Mouse (Mus musculus): ENCODE measurements around the gene Irak3. TPM values are rescaled to one million over a fixed set of nuclear protein-coding genes. Genes with fewer than 3 reads are reported as not detected.

Irak3 gene
- polyA plus RNA-seq, 1 experiment from 2014 or later: 0.24 TPM

DNA sequence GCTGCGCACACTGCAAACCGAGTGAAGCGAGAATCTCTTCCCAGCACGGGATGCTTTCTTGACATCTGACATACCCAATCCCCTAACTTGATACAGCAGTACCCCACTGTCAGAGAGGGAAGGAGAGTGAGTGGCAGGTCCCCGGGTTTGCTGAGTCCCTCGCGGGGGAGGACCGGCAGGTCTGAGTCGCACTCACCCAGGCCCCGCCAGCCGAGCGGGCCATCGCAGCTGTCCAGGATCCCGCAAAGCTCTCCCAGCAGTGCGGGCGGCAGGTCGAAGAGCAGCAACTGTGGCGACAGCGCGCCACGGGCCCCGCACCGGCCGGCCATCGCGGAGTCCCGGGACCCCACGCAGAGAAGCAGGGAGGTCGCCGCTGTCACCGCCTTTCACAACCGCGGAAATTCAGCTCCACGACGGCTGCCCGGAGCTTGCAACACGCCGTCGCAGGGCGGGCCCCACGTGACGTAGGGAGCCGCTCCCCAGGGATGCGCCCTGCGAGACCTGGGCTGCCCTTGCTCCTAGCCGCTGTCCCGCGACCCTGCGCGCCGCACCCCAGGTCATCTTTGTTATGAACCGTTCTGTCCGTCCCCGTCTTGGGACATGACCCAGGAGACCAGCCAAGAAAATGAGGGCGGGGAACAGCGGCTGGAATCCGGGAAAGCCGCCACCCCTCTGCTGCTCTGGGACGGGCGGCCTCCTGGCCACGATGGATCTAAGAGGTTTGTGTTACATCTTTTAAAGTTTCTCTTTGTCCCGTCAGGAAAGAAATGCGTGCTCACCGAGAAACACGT, 604 bp downstream of the Irak3 start, which contains the start of gene Tmbim4:
Gene Tmbim4 (plus strand): TSS at position 460 of the 791 bp plus-strand sequence.
- H3K27ac ChIP-seq: no peak within 1 kb of the TSS
- H3K4me1 ChIP-seq (replicated peaks): peaks cover 11% of the 10 kb centered on the region
- no peaks in the 10 kb centered on the region for H3K9me3 ChIP-seq
- ATAC-seq: peak; percentile 77
- no peaks in the 10 kb centered on the region for H3K36me3 ChIP-seq
- H3K27me3 ChIP-seq: peaks cover 26% of the 10 kb centered on the region
- H3K9ac ChIP-seq (replicated peaks): peak within 1 kb of the TSS; percentile 54
- 1% methylated on average over 65 of the region's 65 CpGs for WGBS
- H3K4me3 ChIP-seq (replicated peaks): peak within 1 kb of the TSS; percentile 47
- H3K4me2 ChIP-seq (replicated peaks): peak within 1 kb of the TSS; percentile 73

DNA sequence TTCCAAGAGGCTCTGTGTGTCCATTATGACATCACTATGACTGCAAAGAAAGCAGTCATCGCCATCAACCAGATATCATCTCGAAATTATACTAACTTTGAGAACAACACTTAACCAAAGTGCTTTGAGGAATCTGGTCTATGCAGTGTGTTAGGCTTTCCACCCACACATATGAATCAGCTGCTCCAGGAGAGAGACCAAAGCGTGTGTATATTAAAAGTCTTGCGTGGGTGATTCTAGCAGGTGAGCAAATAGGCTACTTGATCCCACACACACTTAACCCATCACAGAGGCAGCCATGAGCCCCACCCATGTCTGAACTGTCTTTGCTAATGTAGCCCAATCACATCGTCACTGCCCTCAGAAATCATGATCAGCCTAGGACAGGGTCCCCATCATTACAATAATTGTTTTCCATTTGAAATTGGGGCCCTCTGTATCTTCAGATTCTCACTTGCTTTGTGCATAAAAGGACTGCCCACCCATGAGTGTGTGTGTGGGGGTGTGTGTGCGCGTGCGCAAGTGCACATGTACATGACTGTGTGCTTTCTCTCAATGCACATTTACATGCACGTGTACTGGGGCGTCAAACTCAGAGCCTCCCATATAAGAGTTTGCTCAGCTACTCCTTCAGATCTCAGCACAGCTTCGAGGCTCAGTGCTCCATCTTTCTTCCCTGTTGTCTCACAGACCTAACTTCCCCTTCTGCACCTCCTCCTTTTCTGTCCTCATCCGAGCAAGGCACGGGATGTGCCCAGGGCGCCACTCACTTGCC, 4.7 kb downstream of the Irak3 start:
- WGBS: 83% methylated on average over 14 of the region's 14 CpGs
- no peaks in the 10 kb centered on the region for H3K36me3 ChIP-seq

GRCm38 (mm10) chr10:120193255-120193654, 8.7 kb downstream of the Irak3 start:
- Histone ChIP-seq H3K4me3 (replicated peaks) (no peak overlapping the region), H3K27me3 (peaks cover 3% of the 10 kb centered on the region; the same call in 1 of the 2 replicates), H3K4me2 (replicated peaks) (no peak overlapping the region), H3K27ac (no peak overlapping the region), H3K9ac (replicated peaks) (no peak overlapping the region), H3K36me3 (no peaks in the 10 kb centered on the region), H3K4me1 (replicated peaks) (no peaks in the 10 kb centered on the region), H3K9me3 (no peaks in the 10 kb centered on the region)
- WGBS: 97% methylated on average over 8 of the region's 8 CpGs
- no peak for ATAC-seq

More for the DNA sequence above, 4.7 kb downstream of the Irak3 start:
- Histone ChIP-seq H3K4me2 (replicated peaks) (no peak overlapping the region), H3K4me3 (replicated peaks) (no peak overlapping the region), H3K27ac (no peak overlapping the region), H3K4me1 (replicated peaks) (peaks cover 11% of the 10 kb centered on the region), H3K9ac (replicated peaks) (no peak overlapping the region), H3K9me3 (no peaks in the 10 kb centered on the region), H3K27me3 (peaks cover 18% of the 10 kb centered on the region)
- no peak for ATAC-seq

DNA sequence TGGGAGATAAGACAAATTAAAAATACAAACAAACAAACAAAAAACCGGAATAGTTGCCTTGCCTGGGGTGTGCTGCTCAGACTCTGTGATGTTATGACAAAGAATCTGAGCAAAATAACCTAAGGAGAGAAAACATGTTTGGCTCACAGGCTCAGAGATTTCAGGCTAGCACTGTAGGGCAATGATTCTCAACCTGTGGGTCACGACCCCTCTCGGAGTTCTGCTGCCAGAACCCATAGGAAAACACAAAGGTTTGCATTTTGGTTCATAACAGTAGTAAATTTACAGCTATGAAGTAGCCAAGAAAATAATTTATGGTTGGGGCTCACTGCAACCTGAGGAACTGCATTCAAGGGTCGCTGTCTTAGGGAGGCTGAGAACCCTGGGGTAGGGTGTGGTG, 9.7 kb downstream of the Irak3 start:
- no peak overlapping the region for H3K4me2 ChIP-seq (replicated peaks)

DNA sequence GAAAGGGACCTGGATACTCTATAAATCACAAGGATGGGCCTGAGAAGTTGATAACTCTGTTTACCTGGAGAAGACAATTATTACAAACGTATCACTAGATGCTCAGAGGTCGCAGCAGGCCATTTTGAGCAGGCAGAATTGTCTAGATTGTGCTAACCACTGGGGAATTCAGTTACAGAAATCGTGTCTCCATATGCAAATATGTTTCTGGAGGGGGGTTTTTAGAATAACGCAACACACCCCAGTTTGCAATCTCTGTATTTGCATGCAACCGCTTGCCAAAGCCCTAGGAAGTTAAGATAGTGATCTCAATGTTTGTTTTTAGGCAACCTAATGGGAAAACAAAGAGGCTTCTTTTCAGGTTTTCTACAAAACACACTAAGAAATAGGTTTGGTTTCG, 10.8 kb downstream of the Irak3 start:
- WGBS: 90% methylated on average over 6 of the region's 6 CpGs
- Histone ChIP-seq H3K9me3 (no peaks in the 10 kb centered on the region), H3K27me3 (no peaks in the 10 kb centered on the region), H3K4me2 (replicated peaks) (no peak overlapping the region), H3K36me3 (no peaks in the 10 kb centered on the region), H3K27ac (no peak overlapping the region), H3K4me1 (replicated peaks) (no peaks in the 10 kb centered on the region), H3K4me3 (replicated peaks) (no peak overlapping the region), H3K9ac (replicated peaks) (no peak overlapping the region)
- no peak for ATAC-seq

More for the DNA sequence above, 9.7 kb downstream of the Irak3 start:
- no peak for ATAC-seq
- H3K4me3 ChIP-seq (replicated peaks): no peak overlapping the region
- no peaks in the 10 kb centered on the region for H3K27me3 ChIP-seq
- no peak overlapping the region for H3K27ac ChIP-seq
- no peak overlapping the region for H3K9ac ChIP-seq (replicated peaks)
- H3K9me3 ChIP-seq: no peaks in the 10 kb centered on the region
- H3K4me1 ChIP-seq (replicated peaks): no peaks in the 10 kb centered on the region
- no peaks in the 10 kb centered on the region for H3K36me3 ChIP-seq
- 94% methylated on average over 4 of the region's 4 CpGs for WGBS

GRCm38 (mm10) chr10:120189782-120190181, 12.1 kb downstream of the Irak3 start:
- no peaks in the 10 kb centered on the region for H3K36me3 ChIP-seq
- H3K4me2 ChIP-seq (replicated peaks): no peak overlapping the region
- WGBS: 20% methylated on average over 6 of the region's 6 CpGs
- H3K9ac ChIP-seq (replicated peaks): no peak overlapping the region
- no peak overlapping the region for H3K27ac ChIP-seq
- no peaks in the 10 kb centered on the region for H3K4me1 ChIP-seq (replicated peaks)
- no peaks in the 10 kb centered on the region for H3K27me3 ChIP-seq
- no peak for ATAC-seq
- no peaks in the 10 kb centered on the region for H3K9me3 ChIP-seq
- no peak overlapping the region for H3K4me3 ChIP-seq (replicated peaks)

- 72% methylated on average over 11 of the region's 11 CpGs for WGBS
- Histone ChIP-seq H3K36me3 (no peaks in the 10 kb centered on the region), H3K4me2 (replicated peaks) (no peak overlapping the region), H3K27ac (no peak overlapping the region), H3K4me1 (replicated peaks) (no peaks in the 10 kb centered on the region), H3K9me3 (no peaks in the 10 kb centered on the region), H3K27me3 (no peaks in the 10 kb centered on the region), H3K9ac (replicated peaks) (no peak overlapping the region), H3K4me3 (replicated peaks) (no peak overlapping the region)
- no peak for ATAC-seq
Measured at GRCm38 (mm10) chr10:120189276-120189675, 12.7 kb downstream of the Irak3 start.

DNA sequence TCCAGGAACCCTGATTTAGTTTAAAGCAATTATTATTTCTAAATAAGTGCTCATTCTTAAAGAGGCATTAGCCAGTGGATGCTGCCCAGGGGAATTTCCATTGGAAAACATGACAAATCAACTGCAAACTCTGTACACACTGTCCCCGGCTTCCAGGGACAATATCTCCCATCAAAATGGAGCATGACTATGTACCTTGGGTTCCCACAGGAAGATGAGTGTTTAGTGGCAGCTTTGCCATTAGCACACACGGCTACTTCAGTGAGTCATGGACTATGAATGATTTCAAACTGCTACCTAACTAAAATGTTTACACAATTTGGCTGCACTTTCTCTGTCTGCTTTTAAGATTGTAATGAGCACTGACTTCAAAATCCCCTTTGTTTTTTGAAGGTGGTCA, 13.4 kb downstream of the Irak3 start:
- no peaks in the 10 kb centered on the region for H3K36me3 ChIP-seq
- no peak overlapping the region for H3K9ac ChIP-seq (replicated peaks)
- no peak overlapping the region for H3K27ac ChIP-seq
- 73% methylated on average over 2 of the region's 2 CpGs for WGBS
- H3K4me1 ChIP-seq (replicated peaks): no peaks in the 10 kb centered on the region
- H3K4me2 ChIP-seq (replicated peaks): no peak overlapping the region
- no peak for ATAC-seq
- H3K4me3 ChIP-seq (replicated peaks): no peak overlapping the region
- no peaks in the 10 kb centered on the region for H3K27me3 ChIP-seq
- no peaks in the 10 kb centered on the region for H3K9me3 ChIP-seq

GRCm38 (mm10) chr10:120183342-120183741, 18.6 kb downstream of the Irak3 start:
- H3K4me3 ChIP-seq (replicated peaks): no peak overlapping the region
- no peaks in the 10 kb centered on the region for H3K36me3 ChIP-seq
- H3K27me3 ChIP-seq: no peaks in the 10 kb centered on the region
- no peak overlapping the region for H3K9ac ChIP-seq (replicated peaks)
- H3K4me1 ChIP-seq (replicated peaks): no peaks in the 10 kb centered on the region
- H3K4me2 ChIP-seq (replicated peaks): no peak overlapping the region
- H3K9me3 ChIP-seq: no peaks in the 10 kb centered on the region
- WGBS: 98% methylated on average over 2 of the region's 2 CpGs
- H3K27ac ChIP-seq: no peak overlapping the region
- ATAC-seq: no peak

DNA sequence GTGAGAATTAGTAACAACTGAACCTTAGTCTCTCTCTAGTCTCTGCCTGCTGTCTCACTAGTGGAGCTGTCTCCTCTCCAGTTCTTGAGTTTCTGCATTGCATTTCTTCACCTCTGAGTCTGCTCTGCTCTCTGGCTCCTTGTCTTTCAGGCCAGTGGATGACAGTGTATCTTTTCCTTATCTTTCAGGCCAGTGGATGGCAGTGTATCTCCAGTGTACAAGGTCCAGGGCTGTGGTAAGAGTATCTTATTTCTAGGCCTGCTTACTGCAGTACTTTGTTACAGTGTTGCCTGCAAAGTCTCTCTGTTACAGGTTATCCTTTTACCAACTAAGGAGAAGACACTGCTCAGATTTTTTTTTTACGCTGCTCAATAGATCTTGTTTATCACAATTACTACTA, 19.0 kb downstream of the Irak3 start:
- H3K9me3 ChIP-seq: no peaks in the 10 kb centered on the region
- 95% methylated on average over 1 of the region's 1 CpGs for WGBS
- no peaks in the 10 kb centered on the region for H3K4me1 ChIP-seq (replicated peaks)
- H3K27ac ChIP-seq: no peak overlapping the region
- H3K9ac ChIP-seq (replicated peaks): no peak overlapping the region
- no peaks in the 10 kb centered on the region for H3K36me3 ChIP-seq
- no peak for ATAC-seq
- no peaks in the 10 kb centered on the region for H3K27me3 ChIP-seq
- no peak overlapping the region for H3K4me3 ChIP-seq (replicated peaks)
- no peak overlapping the region for H3K4me2 ChIP-seq (replicated peaks)

- no peak for ATAC-seq
- WGBS: 90% methylated on average over 15 of the region's 15 CpGs
- H3K4me3 ChIP-seq (replicated peaks): no peak overlapping the region
Measured at GRCm38 (mm10) chr10:120174192-120174705, 27.7 kb downstream of the Irak3 start.

DNA sequence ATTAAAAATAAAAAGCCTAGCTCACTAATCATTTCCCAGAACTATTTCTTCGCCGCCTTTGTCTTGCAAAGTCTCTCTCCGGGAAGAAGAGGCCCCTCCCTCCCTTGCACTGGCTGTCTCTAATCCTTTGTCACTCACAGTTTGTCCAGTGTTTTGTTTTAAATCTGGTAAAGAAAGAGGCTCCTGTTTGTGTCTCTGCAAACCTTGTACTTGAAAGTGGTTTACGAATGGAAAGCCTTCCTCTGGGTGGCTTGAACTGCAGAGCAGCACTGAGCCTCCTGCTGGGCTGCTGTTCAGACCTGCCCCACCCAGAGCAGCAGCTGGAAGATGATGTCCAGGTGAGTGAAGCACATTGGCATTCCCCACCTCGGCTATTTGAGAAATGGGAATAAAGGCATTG, 30.6 kb downstream of the Irak3 start:
- H3K27ac ChIP-seq: no peak overlapping the region
- H3K4me1 ChIP-seq (replicated peaks): peaks cover 6% of the 10 kb centered on the region; the same call in 1 of the 2 replicates
- H3K9ac ChIP-seq (replicated peaks): no peak overlapping the region
- no peaks in the 10 kb centered on the region for H3K36me3 ChIP-seq
- ATAC-seq: no peak
- no peaks in the 10 kb centered on the region for H3K9me3 ChIP-seq
- WGBS: 19% methylated on average over 5 of the region's 5 CpGs
- no peak overlapping the region for H3K4me2 ChIP-seq (replicated peaks)
- H3K27me3 ChIP-seq: no peaks in the 10 kb centered on the region
- no peak overlapping the region for H3K4me3 ChIP-seq (replicated peaks)

More at GRCm38 (mm10) chr10:120174192-120174705, 27.7 kb downstream of the Irak3 start:
- H3K9ac ChIP-seq (replicated peaks): no peak overlapping the region
- no peaks in the 10 kb centered on the region for H3K27me3 ChIP-seq
- H3K4me1 ChIP-seq (replicated peaks): peaks cover 6% of the 10 kb centered on the region; the same call in 1 of the 2 replicates
- H3K27ac ChIP-seq: no peak overlapping the region
- no peak overlapping the region for H3K4me2 ChIP-seq (replicated peaks)
- H3K36me3 ChIP-seq: no peaks in the 10 kb centered on the region
- no peaks in the 10 kb centered on the region for H3K9me3 ChIP-seq

All from midbrain, embryonic 13.5 days (tissue).